ENCODE assay signal across 32 mouse cellular contexts in genomic region chr7:98454397-98455120, GRCm38 (mm10). TPM values are rescaled to one million over a fixed set of nuclear protein-coding genes. Genes with fewer than 3 reads are reported as not detected.
A peak's percentile ranks its signal among the peaks of the same experiment; 100 is the strongest.
DNase-seq lines count a peak whose midpoint lies in the region; ATAC-seq and TF ChIP-seq lines count a peak whose summit lies in the region.
"Had no signal": no experiment of that assay in that cellular context is flagged by ENCODE, and none has a peak within 500 bp of the region (broad histone marks: within the 10 kb centered on the region; RNA-seq: fewer than 3 reads in every experiment).

No protein-coding gene starts in this region.

- no peak overlapping the region for H3K27ac ChIP-seq in midbrain, embryonic 11.5 days (ENCODE audit: low read depth, low read length)
- no peak overlapping the region for H3K27ac ChIP-seq in midbrain, embryonic 14.5 days (replicated peaks; ENCODE audit: low read depth, low read length)
- H3K27ac ChIP-seq in limb, embryonic 14.5 days (replicated peaks; ENCODE audit: low read depth, low read length), result no peak overlapping the region
- H3K27ac ChIP-seq: embryonic facial prominence, embryonic 12.5 days; forebrain, embryonic 13.5 days; hindbrain, embryonic 12.5 days; liver, embryonic 15.5 days; lung, embryonic 15.5 days; midbrain, embryonic 15.5 days; neural tube, embryonic 13.5 days had no signal

- no peaks in the 10 kb centered on the region for H3K27me3 ChIP-seq in midbrain, embryonic 11.5 days (ENCODE audit: control insufficient read depth, insufficient read depth, low read length)
- no peaks in the 10 kb centered on the region for H3K27me3 ChIP-seq in midbrain, embryonic 14.5 days (ENCODE audit: control insufficient read depth, insufficient read depth, low read length)
- no peaks in the 10 kb centered on the region for H3K27me3 ChIP-seq in limb, embryonic 14.5 days (ENCODE audit: control insufficient read depth, insufficient read depth, low read length)
- H3K27me3 ChIP-seq: embryonic facial prominence, embryonic 12.5 days; forebrain, embryonic 13.5 days; hindbrain, embryonic 12.5 days; liver, embryonic 15.5 days; lung, embryonic 15.5 days; midbrain, embryonic 15.5 days; neural tube, embryonic 13.5 days had no signal

- WGBS in midbrain, embryonic 11.5 days, result 83% methylated on average over 10 of the region's 10 CpGs
- WGBS in midbrain, embryonic 14.5 days, result 83% methylated on average over 10 of the region's 10 CpGs
- 46% methylated on average over 10 of the region's 10 CpGs for WGBS in limb, embryonic 14.5 days

- H3K36me3 ChIP-seq in midbrain, embryonic 11.5 days (ENCODE audit: control insufficient read depth, insufficient read depth, low read length), result no peaks in the 10 kb centered on the region
- H3K36me3 ChIP-seq in midbrain, embryonic 14.5 days (ENCODE audit: control insufficient read depth, insufficient read depth, low read length), result no peaks in the 10 kb centered on the region
- no peaks in the 10 kb centered on the region for H3K36me3 ChIP-seq in limb, embryonic 14.5 days (ENCODE audit: control insufficient read depth, insufficient read depth, low read length)
- H3K36me3 ChIP-seq: embryonic facial prominence, embryonic 12.5 days; hindbrain, embryonic 12.5 days; liver, embryonic 15.5 days; lung, embryonic 15.5 days; midbrain, embryonic 15.5 days; neural tube, embryonic 13.5 days had no signal

- no peaks in the 10 kb centered on the region for H3K9me3 ChIP-seq in midbrain, embryonic 11.5 days (ENCODE audit: control insufficient read depth, low read length)
- H3K9me3 ChIP-seq in midbrain, embryonic 14.5 days (ENCODE audit: control insufficient read depth, low read length), result no peaks in the 10 kb centered on the region
- H3K9me3 ChIP-seq in limb, embryonic 14.5 days (ENCODE audit: control insufficient read depth, low read length), result no peaks in the 10 kb centered on the region
- H3K9me3 ChIP-seq: embryonic facial prominence, embryonic 12.5 days; forebrain, embryonic 13.5 days; hindbrain, embryonic 12.5 days; liver, embryonic 15.5 days; lung, embryonic 15.5 days; megakaryocyte, embryonic 14.5 days; midbrain, embryonic 15.5 days; neural tube, embryonic 13.5 days had no signal

- no peak for TF ChIP-seq POLR2A in limb, embryonic 14.5 days (IDR thresholded peaks at IDR 0.05; ENCODE audit: borderline replicate concordance, extremely low read depth, insufficient read depth, insufficient read length)

- no peaks in the 10 kb centered on the region for H3K4me1 ChIP-seq in midbrain, embryonic 11.5 days (ENCODE audit: control insufficient read depth, insufficient read depth, low read length)
- H3K4me1 ChIP-seq in midbrain, embryonic 14.5 days (ENCODE audit: control insufficient read depth, insufficient read depth, low read length), result no peaks in the 10 kb centered on the region
- H3K4me1 ChIP-seq in limb, embryonic 14.5 days (ENCODE audit: control insufficient read depth, insufficient read depth, low read length), result peaks cover 9% of the 10 kb centered on the region
- H3K4me1 ChIP-seq: forebrain, embryonic 13.5 days; liver, embryonic 15.5 days; lung, embryonic 15.5 days; megakaryocyte, embryonic 14.5 days; midbrain, embryonic 15.5 days had no signal

- ATAC-seq in midbrain, embryonic 11.5 days (ENCODE audit: low FRiP score), result no peak
- no peak for ATAC-seq in midbrain, embryonic 14.5 days (ENCODE audit: low FRiP score, low TSS enrichment)
- ATAC-seq in limb, embryonic 14.5 days (ENCODE audit: low FRiP score, low read depth), result no peak
- no peak for ATAC-seq in frontal cortex, adult (ENCODE audit: low TSS enrichment)
- ATAC-seq: CD4-positive, CD25-positive, alpha-beta regulatory T cell, adult 4 months; forebrain, embryonic 13.5 days; midbrain, embryonic 15.5 days had no signal

- no peak overlapping the region for H3K4me3 ChIP-seq in midbrain, embryonic 11.5 days (ENCODE audit: low read depth, low read length)
- no peak overlapping the region for H3K4me3 ChIP-seq in midbrain, embryonic 14.5 days (replicated peaks; ENCODE audit: low read depth, low read length)
- H3K4me3 ChIP-seq in limb, embryonic 14.5 days (replicated peaks; ENCODE audit: low read length), result no peak overlapping the region
- H3K4me3 ChIP-seq: embryonic facial prominence, embryonic 12.5 days; erythroblast, embryonic 14.5 days; forebrain, embryonic 13.5 days; hindbrain, embryonic 12.5 days; liver, embryonic 15.5 days; lung, embryonic 15.5 days; megakaryocyte, embryonic 14.5 days; midbrain, embryonic 15.5 days; neural tube, embryonic 13.5 days had no signal

- peak; percentile 30 for DNase-seq in adrenal gland, postnatal 14 days
- DNase-seq in adrenal gland, adult 8-10 months, result no peak
- DNase-seq in heart, adult 9 months (ENCODE audit: low spot score in 2 of 2), result peak; percentile 17 to 42
- no peak for DNase-seq in heart, postnatal 36 days
- DNase-seq in midbrain, embryonic 11.5 days (ENCODE audit: low spot score, missing footprints), result peak; percentile 65
- DNase-seq in midbrain, embryonic 14.5 days, result no peak
- DNase-seq in limb, embryonic 14.5 days (ENCODE audit: low spot score), result no peak
- DNase-seq: cerebellum, adult 11-12 months; cerebellum, postnatal 10 days; gastrocnemius, postnatal 10 days; kidney, adult 2 months; kidney, postnatal 4 days; liver; lung, postnatal 36 days; right cerebral cortex, adult 18-20 months; thymus, adult 18-20 months; thymus, postnatal 36 days had no signal

- H3K4me2 ChIP-seq in midbrain, embryonic 11.5 days, result no peak overlapping the region
- no peak overlapping the region for H3K4me2 ChIP-seq in midbrain, embryonic 14.5 days (ENCODE audit: low read length)
- 0 out of 2 replicates have a peak overlapping the region, but pooled peaks have one; percentile 10 for H3K4me2 ChIP-seq in limb, embryonic 14.5 days (replicated peaks; ENCODE audit: low read depth, low read length, severe bottlenecking)
- H3K4me2 ChIP-seq: embryonic facial prominence, embryonic 12.5 days; forebrain, embryonic 13.5 days; hindbrain, embryonic 12.5 days; liver, embryonic 15.5 days; lung, embryonic 15.5 days; midbrain, embryonic 15.5 days; neural tube, embryonic 13.5 days had no signal

- no peak overlapping the region for H3K9ac ChIP-seq in midbrain, embryonic 11.5 days (ENCODE audit: low read length)
- H3K9ac ChIP-seq in midbrain, embryonic 14.5 days (replicated peaks; ENCODE audit: low read length), result no peak overlapping the region
- H3K9ac ChIP-seq in limb, embryonic 14.5 days (ENCODE audit: low read depth, low read length, severe bottlenecking), result no peak overlapping the region
- H3K9ac ChIP-seq: embryonic facial prominence, embryonic 12.5 days; forebrain, embryonic 13.5 days; hindbrain, embryonic 12.5 days; liver, embryonic 15.5 days; lung, embryonic 15.5 days; midbrain, embryonic 15.5 days; neural tube, embryonic 13.5 days had no signal

- intact Hi-C loops in heart, postnatal 36 days (cut with DNase I), result no loop called here

RNA-seq across cellular contexts. Expression of gene Gucy2d, which starts 14.3 kb away (rescaled TPM):
- not detected in 2 replicates for total RNA-seq in adrenal gland, postnatal 14 days (2021)
- not detected for total RNA-seq in adrenal gland, adult 8-10 months (2022)
- under 1 TPM in 1 of 2 experiments, not detected in 1; 0.25 TPM for total RNA-seq in heart, postnatal 36 days (2021)
- polyA plus RNA-seq in midbrain, embryonic 11.5 days (2014; fragmentation: Nextera tagmentation; extraction: Ambion mirVana), result not detected in 2 replicates
- 0.18 TPM in 1 of 2 replicates, not detected in the other for polyA plus RNA-seq in midbrain, embryonic 14.5 days (2014; fragmentation: Nextera tagmentation; extraction: Ambion mirVana)
- polyA plus RNA-seq in limb, embryonic 14.5 days (2012; rRNA removed), result 0.09 TPM in 1 of 2 replicates, not detected in the other
- not detected in 2 replicates for polyA plus RNA-seq in limb, embryonic 14.5 days (2014; fragmentation: Nextera tagmentation; extraction: Ambion mirVana)
- total RNA-seq: gastrocnemius, postnatal 10 days; granulocyte monocyte progenitor cell, adult 5-6 weeks had no signal
- polyA plus RNA-seq: CD4-positive, CD25-positive, alpha-beta regulatory T cell, adult 4 months; cortical plate, adult 2 months; erythroblast, embryonic 14.5 days; forebrain, embryonic 13.5 days; frontal cortex, adult 2 months; kidney, adult 2 months; liver, embryonic 15.5 days; lung, embryonic 15.5 days; midbrain, embryonic 15.5 days; neural tube, embryonic 13.5 days; small intestine, adult 2 months had no signal

RNA-seq across cellular contexts. Expression of gene Lrrc32, which starts 34.5 kb away (rescaled TPM):
- total RNA-seq in adrenal gland, postnatal 14 days (2021), result 14.0 and 18.4 TPM in 2 replicates
- total RNA-seq in adrenal gland, adult 8-10 months (2022), result 10 to 100 TPM; 17.4 to 34.0 (median 28.1) TPM
- total RNA-seq in heart, postnatal 36 days (2021), result 10 to 100 TPM; 14.6 to 15.8 TPM
- polyA plus RNA-seq in midbrain, embryonic 11.5 days (2014; fragmentation: Nextera tagmentation; extraction: Ambion mirVana), result 4.3 TPM in 2 replicates
- polyA plus RNA-seq in midbrain, embryonic 14.5 days (2014; fragmentation: Nextera tagmentation; extraction: Ambion mirVana), result 1.6 and 4.2 TPM in 2 replicates
- 12.3 and 16.1 TPM in 2 replicates for polyA plus RNA-seq in limb, embryonic 14.5 days (2012; rRNA removed)
- polyA plus RNA-seq in limb, embryonic 14.5 days (2014; fragmentation: Nextera tagmentation; extraction: Ambion mirVana), result 8.9 and 10.5 TPM in 2 replicates
- total RNA-seq: granulocyte monocyte progenitor cell, adult 5-6 weeks had no signal

Comparison
In these comparisons a context has a peak if more than half of its experiments do, and no peak if none do; other contexts are left out.
1. DNase-seq: peak in adrenal gland, postnatal 14 days (single experiment), heart, adult 9 months (2 of 2) and midbrain, embryonic 11.5 days (single experiment); none in adrenal gland, adult 8-10 months (single experiment), heart, postnatal 36 days (0 of 2), midbrain, embryonic 14.5 days (single experiment) and limb, embryonic 14.5 days (single experiment).